Mouse (Mus musculus) ES-Bruce4 (cell line): ENCODE results near the gene Cdipt.

ENCODE experiments used
- CTCF ChIP-seq: IDR thresholded peaks from one replicate; pipeline ENCODE4 v1.8.1; 2011; ENCODE audit warnings: low read depth, low read length
- POLR2A ChIP-seq: IDR thresholded peaks from one replicate; pipeline ENCODE4 v1.8.1; 2011; ENCODE audit warnings: low read length; ENCODE audit not compliant: insufficient read depth

DNA sequence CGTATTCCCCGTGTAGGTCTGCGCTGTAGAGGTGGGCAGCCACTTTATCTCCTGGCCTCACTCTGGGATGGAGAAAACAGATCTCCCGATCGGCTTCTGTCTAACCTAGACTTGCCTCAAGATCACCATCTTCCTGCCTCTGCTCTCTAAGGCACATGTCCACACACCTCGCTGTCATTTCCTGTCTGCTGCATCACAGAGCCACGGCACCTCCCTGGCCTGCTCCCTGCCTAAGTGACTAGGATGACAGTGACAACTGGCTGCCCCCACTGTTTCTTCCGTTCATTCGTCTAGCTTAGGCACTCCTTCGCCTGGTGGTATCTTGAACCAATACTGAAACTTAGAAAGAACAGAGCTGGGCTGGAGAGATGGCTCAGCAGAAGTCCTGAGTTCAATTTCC is 23.9 kb downstream of the Cdipt start:
- TF ChIP-seq POLR2A: no peak
- no peak for TF ChIP-seq CTCF
